8 mouse cellular contexts compared by ENCODE assay signal in the genomic region with DNA sequence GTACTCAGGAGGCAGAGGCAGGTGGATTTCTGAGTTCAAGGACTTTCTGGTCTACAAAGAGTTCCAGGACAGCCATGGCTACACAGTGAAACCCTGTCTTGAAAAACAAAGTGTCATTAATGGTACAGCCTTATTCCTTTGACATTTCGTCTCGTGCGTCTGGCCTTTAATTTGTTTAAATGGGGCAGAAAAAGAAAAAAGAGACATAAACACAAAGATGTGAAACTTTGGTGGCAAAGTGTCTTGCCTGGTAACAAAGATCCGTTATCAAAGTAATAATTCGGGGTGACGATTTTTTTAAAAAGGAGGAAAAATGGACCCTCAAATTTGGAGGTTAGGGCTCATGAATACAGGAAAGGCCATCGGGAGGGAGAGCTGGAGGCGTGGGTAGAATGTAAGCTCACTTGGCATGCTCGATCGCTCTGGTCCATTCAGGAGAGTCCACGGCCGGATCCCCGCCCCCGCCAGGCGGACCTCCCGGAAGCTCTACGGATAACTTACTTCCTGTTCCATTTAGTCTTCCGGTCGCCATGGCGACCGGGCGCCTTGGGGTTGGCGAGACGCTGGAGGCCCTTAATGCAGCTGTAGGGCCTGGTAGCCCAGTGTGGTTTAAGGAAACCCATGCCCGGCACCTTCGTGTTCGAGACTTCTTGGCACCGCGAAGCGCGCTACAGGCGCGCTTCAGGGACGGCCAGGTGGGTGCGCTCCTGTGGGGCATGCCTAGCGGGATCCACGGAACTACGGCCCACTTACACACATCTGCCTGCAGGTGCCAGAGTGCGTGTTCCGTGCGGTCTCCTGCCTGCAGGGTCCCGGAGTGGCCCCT. TPM values are rescaled to one million over a fixed set of nuclear protein-coding genes. Genes with fewer than 3 reads are reported as not detected.
DNase-seq lines count a peak whose midpoint lies in the region; ATAC-seq and TF ChIP-seq lines count a peak whose summit lies in the region.

TSS of gene Dalrd3 (plus strand) at position 506 of the 826 bp plus-strand sequence.

- intact Hi-C loops in left cerebral cortex, adult 2 months (cut with DNase I) = loop anchor here (5.0 kb wide), 1 partner anchor 78 kb away; the partner anchor contains the start of gene Arih2

- H3K4me3 ChIP-seq in hindbrain, embryonic 15.5 days = peak within 1 kb of the TSS; percentile 52
- H3K4me3 ChIP-seq in left cerebral cortex, adult 2 months = peak within 1 kb of the TSS; percentile 72
- peak within 1 kb of the TSS; percentile 99 for H3K4me3 ChIP-seq in megakaryocyte, embryonic 14.5 days (replicated peaks)

- no peaks in the 10 kb centered on the region for H3K9me3 ChIP-seq in hindbrain, embryonic 15.5 days
- no peaks in the 10 kb centered on the region for H3K9me3 ChIP-seq in megakaryocyte, embryonic 14.5 days

- no peaks in the 10 kb centered on the region for H3K27me3 ChIP-seq in hindbrain, embryonic 15.5 days
- no peaks in the 10 kb centered on the region for H3K27me3 ChIP-seq in megakaryocyte, embryonic 14.5 days (replicated peaks)

- H3K4me2 ChIP-seq in hindbrain, embryonic 15.5 days = peak within 1 kb of the TSS; percentile 97

- peaks cover 55% of the 10 kb centered on the region for H3K4me1 ChIP-seq in hindbrain, embryonic 15.5 days (replicated peaks)
- peaks cover 85% of the 10 kb centered on the region for H3K4me1 ChIP-seq in megakaryocyte, embryonic 14.5 days

- ATAC-seq in hindbrain, embryonic 15.5 days (ENCODE audit: low FRiP score, low read depth) = peak; percentile 72

- H3K27ac ChIP-seq in hindbrain, embryonic 15.5 days (replicated peaks) = peak within 1 kb of the TSS; percentile 74
- peak within 1 kb of the TSS; percentile 81 for H3K27ac ChIP-seq in left cerebral cortex, adult 2 months

- H3K36me3 ChIP-seq in hindbrain, embryonic 15.5 days = peaks cover 40% of the 10 kb centered on the region
- H3K36me3 ChIP-seq in megakaryocyte, embryonic 14.5 days (replicated peaks; ENCODE audit: low read length) = peaks cover 57% of the 10 kb centered on the region

- peak; percentile 79 for DNase-seq in WW6 (ENCODE audit: low read depth, low spot score)
- peak; percentile 88 to 93 for DNase-seq in cerebellum, postnatal 36 days
- DNase-seq in frontal cortex, postnatal 36 days (ENCODE audit: low spot score in 2 of 2) = peak; percentile 86 to 92
- peak; percentile 79 to 89 for DNase-seq in left cerebral cortex, adult 2 months (ENCODE audit: extremely low spot score in 1 of 2, low spot score in 2 of 2)
- DNase-seq in right cerebral cortex, postnatal 10 days (ENCODE audit: low spot score in 2 of 2) = peak; percentile 95 to 97
- DNase-seq in urinary bladder, postnatal 25 days (ENCODE audit: low spot score) = peak; percentile 72

- peak within 1 kb of the TSS; percentile 56 for H3K9ac ChIP-seq in hindbrain, embryonic 15.5 days

- 5% methylated on average over 42 of the region's 42 CpGs for WGBS in hindbrain, embryonic 15.5 days

- no peak for TF ChIP-seq CTCF in left cerebral cortex, adult 2 months (IDR thresholded peaks at IDR 0.05)

RNA-seq across cellular contexts. Expression of gene Dalrd3, which starts in this region (rescaled TPM):
- polyA plus RNA-seq in hindbrain, embryonic 15.5 days (2015; fragmentation: Nextera tagmentation; extraction: Ambion mirVana) = 304 and 323 TPM in 2 replicates
- total RNA-seq in left cerebral cortex, adult 2 months (2021) = 10 to 100 TPM; 93.1 to 94.2 TPM
- 65.8 and 158 TPM in 2 replicates for polyA plus RNA-seq in megakaryocyte, embryonic 14.5 days (2012; ENCODE audit: insufficient read depth, low replicate concordance)

Comparison
In these comparisons a context has a peak if more than half of its experiments do, and no peak if none do; other contexts are left out.
1. Peak in every context shown above with its lines: DNase-seq, ATAC-seq, H3K4me3 ChIP-seq and H3K27ac ChIP-seq.